Mouse (Mus musculus): Measurements from ENCODE around the gene Arnt. TPM values are rescaled to one million over a fixed set of nuclear protein-coding genes. Genes with fewer than 3 reads are reported as not detected.

Gene Arnt
- 18.7 TPM for polyA plus RNA-seq (2014; fragmentation: Illumina TruSeq; extraction: RNeasy Lipid Tissue Mini Kit (QIAGEN cat#74804); ENCODE audit: low read depth, low replicate concordance)

DNA sequence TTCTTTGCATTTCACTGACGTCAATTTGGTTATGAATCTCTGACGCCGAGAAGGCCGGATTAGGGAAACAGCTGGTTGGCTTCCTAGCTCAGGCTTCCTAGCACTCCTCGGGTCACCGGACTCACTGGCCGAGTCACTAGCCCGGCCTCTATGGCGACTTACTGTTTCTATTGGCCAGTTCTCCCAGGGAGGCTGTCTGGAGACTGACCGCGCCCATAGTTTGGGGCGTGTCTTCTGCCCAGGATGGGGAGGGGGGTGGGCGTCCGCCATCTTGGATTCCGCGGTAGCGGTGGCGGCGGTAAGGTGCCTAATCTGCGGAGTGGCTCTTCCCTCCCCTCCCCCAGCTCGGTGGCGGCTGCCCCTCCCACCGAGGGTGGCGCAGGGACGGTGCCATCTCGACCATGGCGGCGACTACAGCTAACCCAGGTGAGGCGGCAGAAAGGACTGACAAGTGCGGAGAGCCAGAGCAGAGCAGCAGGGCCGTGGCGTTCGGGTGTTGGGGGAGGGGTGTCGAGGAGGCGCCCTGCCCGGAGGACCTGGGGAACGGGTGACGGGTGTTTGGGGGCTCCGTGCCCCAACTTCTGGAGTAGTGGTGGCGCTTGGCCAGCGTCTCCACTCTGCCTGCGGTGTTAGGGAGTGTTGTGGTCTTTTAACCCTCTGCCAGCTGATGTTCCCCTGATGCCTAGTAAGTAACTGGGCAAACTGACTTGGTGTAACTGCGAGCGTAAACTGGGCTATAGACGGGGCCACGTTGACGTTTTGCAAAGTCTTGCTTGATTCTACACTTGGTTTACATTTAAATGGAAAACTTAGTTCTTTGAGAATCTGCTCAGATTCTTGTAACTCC, at the start of gene Arnt:
Gene Arnt (plus strand): TSS at position 253 of the 847 bp plus-strand sequence.

DNA sequence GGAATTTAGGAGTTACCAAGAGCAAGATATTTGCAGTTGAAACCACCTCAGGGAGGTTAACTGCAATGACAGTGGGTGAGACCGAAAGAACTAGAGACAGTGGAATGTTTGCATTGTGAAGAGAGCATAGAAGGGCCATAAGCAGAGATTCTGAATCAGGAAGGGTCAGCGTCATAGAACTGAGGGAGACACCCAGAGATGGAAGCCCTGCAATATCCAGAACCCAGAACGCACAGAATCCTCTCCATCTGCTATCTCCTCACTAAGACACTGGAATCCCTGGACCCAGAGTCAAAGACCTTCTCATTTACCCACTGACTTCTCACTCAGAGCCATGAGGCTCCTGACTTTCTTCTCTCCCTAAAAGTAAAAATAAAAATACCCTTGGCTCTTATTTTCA, 31.4 kb upstream of the Arnt start, which contains the start of gene 4930558C23Rik:
Gene 4930558C23Rik (minus strand): TSS at position 101 of the 400 bp plus-strand sequence.

DNA sequence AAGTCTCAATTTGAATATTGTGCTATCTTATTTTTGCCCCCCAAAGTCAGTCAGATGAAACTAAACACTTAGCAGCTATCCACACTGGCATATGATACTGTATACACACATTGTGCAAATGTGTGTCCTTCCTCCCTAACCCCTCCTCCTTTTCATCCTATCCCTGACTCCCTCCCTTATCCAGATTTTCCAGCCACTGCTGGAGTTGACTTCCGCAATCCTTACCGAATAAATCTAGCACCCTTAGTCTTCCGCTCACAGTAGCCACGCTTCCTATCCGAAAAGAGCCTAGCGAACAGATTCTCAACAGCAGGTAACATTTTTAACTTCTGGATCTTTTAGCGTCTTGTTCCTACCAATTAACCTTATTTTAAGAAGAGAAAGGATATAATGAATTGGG, 64.8 kb downstream of the Arnt start, which contains the start of gene Ctsk:
Gene Ctsk (plus strand): TSS at position 233 of the 400 bp plus-strand sequence.

DNA sequence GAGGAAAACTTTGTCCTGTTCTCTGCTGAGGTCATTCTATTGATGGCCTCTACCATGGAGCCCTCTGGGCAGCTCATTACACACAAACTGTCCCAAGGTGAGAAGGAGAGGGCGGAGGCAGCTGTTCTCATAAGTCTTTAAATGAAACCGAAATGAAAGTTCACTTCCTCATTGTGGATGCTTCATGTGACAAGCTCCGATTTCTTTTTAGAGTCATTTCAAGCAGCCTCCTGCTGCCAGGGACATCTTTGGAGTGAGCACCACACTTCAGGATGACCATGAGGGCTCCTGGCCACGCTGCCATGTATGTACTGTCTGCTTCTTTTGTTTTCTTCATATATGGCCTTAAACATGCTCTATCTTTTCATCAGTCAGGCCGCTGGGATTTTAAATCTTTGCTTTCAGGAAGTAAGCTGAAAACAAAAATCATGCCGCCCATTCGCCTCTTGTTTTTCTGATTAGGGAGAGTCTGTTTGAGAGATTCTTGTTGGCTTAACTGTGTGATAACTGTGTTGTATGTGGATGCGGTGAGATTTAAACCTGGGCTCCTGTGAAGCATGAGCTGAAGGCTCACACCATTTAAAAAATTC, 92.5 kb downstream of the Arnt start, which contains the start of gene Ctss:
Gene Ctss (plus strand): TSS at position 165 of the 590 bp plus-strand sequence.

Other genes with a start within 250 kb of the Arnt start
- gene Gabpb2, start 216.5 kb upstream of the Arnt start, polyA plus RNA-seq (2014; fragmentation: Illumina TruSeq; extraction: RNeasy Lipid Tissue Mini Kit (QIAGEN cat#74804); ENCODE audit: low read depth, low replicate concordance), result 11.1 TPM
- gene Cdc42se1, start 205.7 kb upstream of the Arnt start, polyA plus RNA-seq (2014; fragmentation: Illumina TruSeq; extraction: RNeasy Lipid Tissue Mini Kit (QIAGEN cat#74804); ENCODE audit: low read depth, low replicate concordance), result 17.4 TPM
- gene Mllt11, start 202.2 kb upstream of the Arnt start, polyA plus RNA-seq (2014; fragmentation: Illumina TruSeq; extraction: RNeasy Lipid Tissue Mini Kit (QIAGEN cat#74804); ENCODE audit: low read depth, low replicate concordance), result 185 TPM
- gene Gm128, start 192.8 kb upstream of the Arnt start, polyA plus RNA-seq (2014; fragmentation: Illumina TruSeq; extraction: RNeasy Lipid Tissue Mini Kit (QIAGEN cat#74804); ENCODE audit: low read depth, low replicate concordance), result 57.5 TPM
- 0.28 TPM for gene Bnipl, start 183.2 kb upstream of the Arnt start, polyA plus RNA-seq (2014; fragmentation: Illumina TruSeq; extraction: RNeasy Lipid Tissue Mini Kit (QIAGEN cat#74804); ENCODE audit: low read depth, low replicate concordance)
- 45.4 TPM for gene Mindy1, start 153.0 kb upstream of the Arnt start, polyA plus RNA-seq (2014; fragmentation: Illumina TruSeq; extraction: RNeasy Lipid Tissue Mini Kit (QIAGEN cat#74804); ENCODE audit: low read depth, low replicate concordance)
- 8.2 TPM for gene Prune1, start 152.3 kb upstream of the Arnt start, polyA plus RNA-seq (2014; fragmentation: Illumina TruSeq; extraction: RNeasy Lipid Tissue Mini Kit (QIAGEN cat#74804); ENCODE audit: low read depth, low replicate concordance)
- gene Anxa9, start 127.2 kb upstream of the Arnt start, polyA plus RNA-seq (2014; fragmentation: Illumina TruSeq; extraction: RNeasy Lipid Tissue Mini Kit (QIAGEN cat#74804); ENCODE audit: low read depth, low replicate concordance), result 3.2 TPM
- gene Cers2, start 119.6 kb upstream of the Arnt start, polyA plus RNA-seq (2014; fragmentation: Illumina TruSeq; extraction: RNeasy Lipid Tissue Mini Kit (QIAGEN cat#74804); ENCODE audit: low read depth, low replicate concordance), result 30.2 TPM
- 35.8 TPM for gene Setdb1, start 77.2 kb upstream of the Arnt start, polyA plus RNA-seq (2014; fragmentation: Illumina TruSeq; extraction: RNeasy Lipid Tissue Mini Kit (QIAGEN cat#74804); ENCODE audit: low read depth, low replicate concordance)
- 414 TPM for gene 4930558C23Rik, start 31.5 kb upstream of the Arnt start, polyA plus RNA-seq (2014; fragmentation: Illumina TruSeq; extraction: RNeasy Lipid Tissue Mini Kit (QIAGEN cat#74804); ENCODE audit: low read depth, low replicate concordance)
- 1.9 TPM for gene Ctsk, start 64.9 kb downstream of the Arnt start, polyA plus RNA-seq (2014; fragmentation: Illumina TruSeq; extraction: RNeasy Lipid Tissue Mini Kit (QIAGEN cat#74804); ENCODE audit: low read depth, low replicate concordance)
- 10.9 TPM for gene Ctss, start 92.4 kb downstream of the Arnt start, polyA plus RNA-seq (2014; fragmentation: Illumina TruSeq; extraction: RNeasy Lipid Tissue Mini Kit (QIAGEN cat#74804); ENCODE audit: low read depth, low replicate concordance)
- 649 TPM for gene Hormad1, start 125.3 kb downstream of the Arnt start, polyA plus RNA-seq (2014; fragmentation: Illumina TruSeq; extraction: RNeasy Lipid Tissue Mini Kit (QIAGEN cat#74804); ENCODE audit: low read depth, low replicate concordance)
- 29.8 TPM for gene Golph3l, start 154.5 kb downstream of the Arnt start, polyA plus RNA-seq (2014; fragmentation: Illumina TruSeq; extraction: RNeasy Lipid Tissue Mini Kit (QIAGEN cat#74804); ENCODE audit: low read depth, low replicate concordance)
- gene Ensa, start 190.6 kb downstream of the Arnt start, polyA plus RNA-seq (2014; fragmentation: Illumina TruSeq; extraction: RNeasy Lipid Tissue Mini Kit (QIAGEN cat#74804); ENCODE audit: low read depth, low replicate concordance), result 50.6 TPM
- 72.5 TPM for gene Mcl1, start 224.4 kb downstream of the Arnt start, polyA plus RNA-seq (2014; fragmentation: Illumina TruSeq; extraction: RNeasy Lipid Tissue Mini Kit (QIAGEN cat#74804); ENCODE audit: low read depth, low replicate concordance)

Data from testis, adult 10 weeks (tissue).